Mouse (Mus musculus) gastrocnemius, postnatal 36 days (tissue): ENCODE results near the gene Ccdc102a. TPM values are rescaled to one million over a fixed set of nuclear protein-coding genes. Genes with fewer than 3 reads are reported as not detected.
A peak's percentile ranks its signal among the peaks of the same experiment; 100 is the strongest.

Source experiments
- DNase-seq, 2 experiments: peaks; one replicate each; pipeline ENCODE4 v3.0.0; 2022
- intact Hi-C: fragments of 180-260 bp; cut with DNase I; formaldehyde crosslinking; loops from one replicate; pipeline ENCODE4 v1.15.1; 2025
- total RNA-seq, 2 experiments: library from RNA; stranded (reverse); gene quantifications; 2 replicates each; pipeline ENCODE4 v1.2.3; 2021

The Ccdc102a gene
- total RNA-seq, 2 experiments from 2014 or later, result 3.3 to 3.8 TPM

DNA sequence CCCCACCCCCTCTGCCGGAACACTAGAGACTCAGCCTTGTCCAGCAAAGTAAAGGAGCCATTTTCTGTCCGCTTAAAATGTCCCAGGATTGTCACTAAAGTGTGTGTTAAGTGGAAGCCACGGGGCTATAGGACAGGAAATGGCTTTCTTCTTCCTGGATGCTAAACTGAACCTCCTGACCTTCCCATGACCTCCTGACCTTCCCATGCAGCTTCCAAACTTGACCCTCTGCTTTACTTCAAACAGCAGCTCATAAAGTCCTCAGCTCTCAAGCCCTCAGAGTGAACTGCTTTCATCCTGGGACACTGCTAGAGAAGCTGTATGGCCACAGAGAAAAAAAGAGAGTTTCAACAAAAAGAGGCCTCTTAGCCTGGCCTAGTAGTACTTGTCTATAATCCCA, 41.1 kb downstream of the Ccdc102a start:
- no peak for DNase-seq
- intact Hi-C loops, result no loop called here

- intact Hi-C loops, result no loop called here
These were observed 41.6 kb downstream of the Ccdc102a start, which contains the start of gene Dok4 for GRCm38 (mm10) chr8:94876197-94876730. Gene Dok4, minus strand, starts transcription at chr8:94876330.

GRCm38 (mm10) chr8:94875871-94876150, 42.1 kb downstream of the Ccdc102a start:
- DNase-seq, result no peak
- intact Hi-C loops, result loop anchor here (2.0 kb wide), 1 partner anchor 33 kb away; no protein-coding TSS in a partner anchor

More at GRCm38 (mm10) chr8:94876197-94876730, 41.6 kb downstream of the Ccdc102a start, which contains the start of gene Dok4:
- peak; percentile 82 to 91 for DNase-seq

- no peak for DNase-seq
- intact Hi-C loops, result loop anchor here (2.0 kb wide), 1 partner anchor 34 kb away; no protein-coding TSS in a partner anchor
These were observed 42.6 kb downstream of the Ccdc102a start for GRCm38 (mm10) chr8:94875096-94875870.

- DNase-seq, result peak; percentile 44 to 72
- intact Hi-C loops, result loop anchor here (2.0 kb wide), 1 partner anchor 34 kb away; no protein-coding TSS in a partner anchor
These were observed 43.5 kb downstream of the Ccdc102a start for GRCm38 (mm10) chr8:94874358-94874757.

GRCm38 (mm10) chr8:94872576-94872975, 45.3 kb downstream of the Ccdc102a start:
- no peak for DNase-seq
- intact Hi-C loops, result no loop called here

DNA sequence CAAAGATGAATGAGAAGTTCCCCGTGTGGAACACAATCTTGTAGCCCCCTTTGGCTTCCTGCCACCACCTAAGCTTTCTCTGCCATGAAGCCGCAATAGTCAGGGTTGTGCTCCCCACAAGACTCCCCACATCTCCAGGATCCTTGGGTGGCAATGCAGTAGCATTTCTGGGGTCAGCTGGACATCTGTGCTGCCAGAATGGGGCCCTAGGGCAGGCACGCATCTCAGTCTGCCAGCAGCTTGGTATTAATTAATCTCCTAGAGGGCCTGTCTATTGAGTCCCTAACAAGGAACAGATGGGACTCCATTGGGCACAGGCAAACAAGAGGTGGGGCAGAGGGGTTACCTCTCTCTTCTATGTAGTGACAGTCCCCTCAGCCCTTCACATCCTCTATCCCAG, 45.7 kb downstream of the Ccdc102a start:
- intact Hi-C loops, result no loop called here

DNA sequence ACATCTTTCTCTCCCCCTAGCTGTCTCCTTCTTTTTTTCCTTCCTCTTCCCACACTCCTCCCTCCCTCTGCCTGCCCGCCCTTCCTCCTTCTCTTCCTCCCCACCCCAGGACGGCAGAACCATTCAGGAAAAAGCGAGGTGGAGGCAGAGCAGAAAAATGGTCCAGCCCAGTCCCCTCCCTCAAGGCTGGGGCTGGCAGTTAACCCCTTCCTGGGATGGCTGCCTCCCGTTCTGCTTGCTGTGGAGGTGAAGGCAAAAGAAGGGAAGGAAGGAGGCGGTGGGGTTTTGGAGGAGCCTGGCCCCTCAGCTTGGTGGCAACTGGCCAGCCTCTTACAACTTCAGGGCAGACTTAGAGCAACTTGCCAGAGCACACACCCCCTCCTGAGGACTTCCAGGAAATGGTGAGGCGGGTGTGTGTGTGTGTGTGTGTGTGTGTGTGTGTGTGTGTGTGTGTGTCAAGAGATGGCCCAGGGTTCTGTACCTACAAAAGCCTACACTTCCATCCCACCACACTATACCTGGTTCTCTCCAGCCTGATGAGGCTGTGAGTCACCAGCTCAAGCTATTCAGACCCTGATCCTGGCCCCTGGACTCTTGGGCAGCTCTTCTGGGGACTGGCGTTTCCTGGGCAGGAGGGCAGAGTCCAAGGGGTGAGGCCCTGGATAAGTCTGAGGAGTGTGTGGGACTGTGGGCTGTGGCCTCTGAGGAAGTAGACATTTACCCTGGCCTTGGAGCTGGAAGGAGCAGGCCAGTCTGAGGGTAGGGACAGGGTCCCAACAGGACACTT, 46.6 kb downstream of the Ccdc102a start:
- intact Hi-C loops, result no loop called here
- DNase-seq, result peak; percentile 43 to 51

More for the DNA sequence above, 45.7 kb downstream of the Ccdc102a start:
- no peak for DNase-seq

DNA sequence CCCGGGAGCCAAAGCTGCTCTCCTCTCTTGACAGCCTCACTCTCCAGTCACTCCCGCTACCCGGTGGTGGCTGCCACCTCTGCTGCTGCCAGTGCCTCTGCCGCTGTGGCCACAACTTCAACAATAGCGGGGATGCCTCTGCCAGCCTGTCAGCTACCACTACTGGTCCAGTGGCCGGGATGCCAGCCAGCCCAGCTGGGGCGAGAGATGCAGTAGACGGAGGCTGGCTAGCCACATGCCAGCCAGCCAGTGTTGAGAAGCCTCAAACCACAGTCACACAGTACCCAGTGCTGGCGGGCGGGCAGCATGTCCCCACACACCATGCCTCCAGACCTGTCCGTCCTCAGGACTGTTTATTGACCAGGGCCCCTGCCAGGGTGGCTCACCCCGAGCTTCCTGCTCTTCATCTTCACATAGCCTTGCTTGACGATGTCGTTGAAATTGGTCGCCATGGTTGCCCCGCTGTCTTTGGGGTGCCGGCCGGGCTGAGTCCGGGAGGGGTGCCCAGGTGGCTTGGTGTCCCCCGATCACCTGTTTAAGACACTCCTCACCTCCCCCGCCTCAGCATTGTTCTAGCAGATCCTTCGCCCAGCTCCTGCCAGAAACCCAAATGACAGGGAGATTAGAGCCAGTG, 47.3 kb downstream of the Ccdc102a start:
- DNase-seq, result no peak
- intact Hi-C loops, result no loop called here

GRCm38 (mm10) chr8:94870003-94870402, 47.9 kb downstream of the Ccdc102a start:
- no peak for DNase-seq
- intact Hi-C loops, result no loop called here

GRCm38 (mm10) chr8:94869146-94869545, 48.8 kb downstream of the Ccdc102a start:
- DNase-seq, result no peak
- intact Hi-C loops, result no loop called here

- DNase-seq, result no peak
- intact Hi-C loops, result no loop called here
These were observed 51.0 kb downstream of the Ccdc102a start for GRCm38 (mm10) chr8:94866921-94867320.

GRCm38 (mm10) chr8:94865292-94865691, 52.6 kb downstream of the Ccdc102a start:
- no peak for DNase-seq
- intact Hi-C loops, result no loop called here

- no peak for DNase-seq
- intact Hi-C loops, result no loop called here
These were observed 53.8 kb downstream of the Ccdc102a start for GRCm38 (mm10) chr8:94863897-94864673.

DNA sequence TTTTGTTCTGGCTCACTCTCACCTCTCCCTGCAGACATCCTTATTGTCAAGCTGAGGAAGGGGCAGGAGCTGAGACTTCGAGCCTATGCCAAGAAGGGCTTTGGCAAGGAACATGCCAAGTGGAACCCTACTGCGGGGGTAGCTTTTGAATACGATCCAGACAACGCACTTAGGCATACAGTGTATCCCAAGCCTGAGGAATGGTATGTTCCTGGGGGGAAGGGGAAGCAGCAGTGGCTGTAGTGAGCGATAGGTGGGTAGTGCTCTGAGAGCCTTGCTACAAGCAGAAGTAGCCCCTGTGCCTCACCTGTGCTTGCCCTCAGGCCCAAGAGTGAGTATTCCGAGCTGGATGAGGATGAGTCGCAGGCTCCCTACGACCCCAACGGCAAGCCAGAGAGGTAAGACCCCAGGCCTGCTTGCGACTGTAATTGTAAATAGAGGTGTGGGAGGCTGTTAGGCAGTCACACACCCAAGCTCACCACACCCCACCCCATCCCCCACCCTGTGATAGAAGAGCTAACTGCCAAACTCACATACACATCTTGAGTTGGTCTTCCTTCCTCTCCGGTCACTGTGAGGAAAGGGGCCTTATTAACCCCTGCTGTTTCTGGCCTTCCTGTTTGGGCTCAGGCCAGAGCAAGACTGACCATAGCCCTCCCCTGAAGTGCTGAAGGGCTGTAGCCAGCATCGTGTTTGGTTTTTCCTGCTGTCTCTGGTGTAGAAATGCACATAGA, 55.2 kb downstream of the Ccdc102a start:
- intact Hi-C loops, result no loop called here

DNA sequence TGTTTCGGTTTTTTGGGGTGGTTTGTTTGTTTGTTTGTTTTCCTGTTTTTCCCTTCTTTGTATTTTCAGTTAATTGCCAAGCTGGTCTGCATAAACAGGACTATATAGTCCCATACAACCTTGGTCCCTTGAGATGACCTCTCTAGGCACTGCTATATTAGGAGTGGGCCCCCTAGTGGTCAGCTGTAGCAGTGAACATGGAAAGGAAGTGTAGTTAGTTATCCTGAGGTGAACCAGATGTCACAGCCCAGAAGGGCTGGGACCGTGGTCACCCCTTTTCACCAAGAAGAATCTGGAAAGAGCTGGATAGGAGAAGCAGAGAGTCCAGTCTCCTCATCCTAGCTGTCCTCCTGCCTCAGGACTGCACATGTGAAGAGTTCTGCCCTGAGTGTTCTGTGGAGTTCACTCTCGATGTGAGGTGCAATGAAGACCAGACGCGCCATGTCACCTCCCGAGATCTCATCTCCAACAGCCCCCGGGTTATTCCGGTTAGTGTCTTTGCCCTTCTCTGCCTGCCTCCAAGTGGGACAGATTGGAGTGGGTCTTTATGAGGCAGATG, 56.5 kb downstream of the Ccdc102a start:
- intact Hi-C loops, result no loop called here
- DNase-seq, result peak in 1 of 2 experiments; percentile 60

More for the DNA sequence above, 55.2 kb downstream of the Ccdc102a start:
- DNase-seq, result no peak

GRCm38 (mm10) chr8:94857346-94858173, 60.3 kb downstream of the Ccdc102a start, which contains the start of gene Polr2c:
Gene Polr2c, plus strand, starts transcription at chr8:94857450.
- intact Hi-C loops, result loop anchor here (5.0 kb wide), 1 partner anchor 35 kb away; no protein-coding TSS in a partner anchor
- peak; percentile 82 to 85 for DNase-seq

DNA sequence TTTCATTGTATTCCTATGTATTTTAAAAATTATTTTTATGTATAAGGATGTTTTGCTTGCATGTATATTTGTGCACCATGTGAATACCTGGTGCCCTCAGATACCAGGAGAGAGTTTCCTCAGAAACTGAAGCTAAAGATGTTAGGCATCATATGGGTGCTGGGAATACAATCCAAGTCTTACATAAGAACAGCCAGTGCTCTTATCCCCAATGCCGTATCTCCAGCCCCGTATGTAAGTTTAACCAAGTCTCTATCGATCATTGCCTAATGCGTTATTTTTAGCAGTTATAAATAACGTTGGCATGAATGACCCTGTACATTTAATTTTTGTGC, 60.9 kb downstream of the Ccdc102a start:
- intact Hi-C loops, result loop anchor here (5.0 kb wide), 1 partner anchor 35 kb away; no protein-coding TSS in a partner anchor
- no peak for DNase-seq
